Mouse (Mus musculus): ENCODE measurements around the gene Tent5b.

DNA sequence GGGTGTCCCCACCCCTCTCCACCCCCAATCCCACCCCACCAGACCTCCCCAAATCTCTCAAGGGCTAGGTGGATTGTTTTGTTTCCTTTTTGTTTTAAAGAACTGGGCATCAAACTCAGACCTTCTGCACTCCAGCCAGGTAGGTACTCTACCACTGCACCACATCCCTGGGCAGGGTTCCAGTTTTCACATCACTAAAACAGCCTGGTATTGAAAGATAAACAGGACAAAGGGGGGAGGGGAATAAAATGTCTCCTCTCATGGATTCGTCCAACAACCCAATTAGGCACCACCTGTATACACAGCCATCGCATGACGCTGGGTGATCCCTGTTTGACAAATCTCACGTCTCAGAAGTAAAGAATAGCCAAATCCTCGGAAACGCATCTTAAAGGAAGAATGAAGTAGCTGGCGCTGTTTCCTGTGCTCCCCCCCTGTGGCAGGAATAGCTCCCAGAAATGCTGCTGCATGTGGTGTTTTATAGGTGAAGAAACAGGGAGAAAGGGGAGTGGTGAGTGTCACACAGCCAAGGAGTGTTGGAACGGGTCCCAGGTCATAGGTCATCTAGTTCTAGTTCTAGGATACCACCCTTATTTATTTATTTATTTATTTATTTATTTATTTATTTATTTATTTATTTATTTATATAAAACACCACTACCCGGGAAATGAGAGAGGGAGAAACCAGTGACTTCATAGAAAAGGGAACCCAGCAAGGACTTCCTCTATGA lies 25.0 kb downstream of the Tent5b start:
- TF ChIP-seq CTCF (IDR thresholded peaks at IDR 0.05; ENCODE audit: borderline replicate concordance, control insufficient read depth, extremely low read depth, insufficient read depth, low read length, poor library complexity): no peak
- no peak for TF ChIP-seq POLR2A (IDR thresholded peaks at IDR 0.05; ENCODE audit: control insufficient read depth, extremely low read depth, insufficient read depth, low read length, poor library complexity)
